Mouse (Mus musculus) mouse embryonic stem cell (cell line): ENCODE measurements around the gene Slc6a5.

ENCODE experiments used
- in situ Hi-C, 2 experiments: fragments of 300-500 bp; cut with MboI; formaldehyde crosslinking; loops; 1 replicate in 1 of 2; 3 replicates in 1 of 2; pipeline ENCODE4 v1.14.3; 2019 to 2020; ENCODE audit warnings: low sequenced_read_pairs in 2 of 2, low pct_unique_long_range_greater_than_20kb in 1 of 2, mixed read lengths in 1 of 2; ENCODE audit not compliant: unreplicated experiment in 1 of 2

Gene Slc6a5

DNA sequence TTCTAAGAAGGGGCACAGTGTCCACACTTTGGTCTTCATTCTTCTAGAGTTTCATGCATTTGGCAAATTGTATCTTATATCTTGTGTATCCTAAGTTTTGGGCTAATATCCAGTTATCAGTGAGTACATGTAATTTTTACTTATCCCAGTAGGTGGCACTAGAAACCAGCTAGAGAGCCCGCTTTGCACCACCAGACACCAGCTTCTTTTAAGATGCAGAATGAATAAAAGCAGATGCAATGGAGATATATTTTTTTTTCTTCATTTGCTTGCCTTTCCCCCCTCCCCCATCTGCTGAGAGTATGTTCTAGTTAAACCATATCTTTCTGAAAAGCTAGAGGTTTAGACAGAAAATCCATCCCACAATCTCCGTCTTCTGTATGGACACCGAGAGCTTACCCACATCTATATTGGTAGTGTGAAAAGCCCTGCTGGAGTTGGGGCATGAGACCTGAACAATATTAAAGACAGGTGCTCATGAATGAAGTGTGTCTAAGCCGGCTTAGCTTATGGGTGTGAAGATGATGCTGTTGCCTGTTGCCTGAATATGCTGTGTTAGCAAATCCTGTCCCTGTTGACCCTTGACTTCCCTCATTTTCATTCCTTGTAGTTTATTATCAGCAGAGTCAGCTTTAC lies 43.7 kb downstream of the Slc6a5 start:
- in situ Hi-C loops = loop anchor here in 1 of 2 experiments (25.0 kb wide), 1 partner anchor 534 kb away; no protein-coding TSS in a partner anchor

- in situ Hi-C loops = loop anchor here in 1 of 2 experiments (25.0 kb wide), 1 partner anchor 532 kb away; no protein-coding TSS in a partner anchor
Measured at GRCm38 (mm10) chr7:49954834-49955233, 44.9 kb downstream of the Slc6a5 start.

- in situ Hi-C loops = loop anchor here in 1 of 2 experiments (25.0 kb wide), 1 partner anchor 530 kb away; no protein-coding TSS in a partner anchor
Measured at GRCm38 (mm10) chr7:49957142-49957541, 47.2 kb downstream of the Slc6a5 start.

DNA sequence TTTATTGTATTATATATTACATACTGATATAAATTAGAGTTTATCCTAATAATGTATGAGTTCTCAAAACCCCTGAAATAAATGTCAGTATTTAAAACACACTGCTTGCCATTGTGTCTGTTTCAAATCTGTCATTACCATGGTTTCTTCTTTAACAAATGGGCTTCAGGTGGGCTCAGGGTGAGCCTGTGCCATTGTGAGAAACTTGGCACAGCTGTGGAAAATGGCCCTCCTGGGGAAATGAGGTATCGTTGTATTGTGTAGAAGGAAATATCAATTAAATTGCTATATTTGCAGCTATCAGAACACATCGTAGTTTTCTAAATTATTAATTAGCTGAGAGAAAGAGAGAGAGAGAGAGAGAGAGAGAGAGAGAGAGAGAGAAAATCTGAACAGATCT lies 53.8 kb downstream of the Slc6a5 start:
- in situ Hi-C loops = loop anchor here in 1 of 2 experiments (25.0 kb wide), 1 partner anchor 524 kb away; no protein-coding TSS in a partner anchor

- in situ Hi-C loops = loop anchor here in 1 of 2 experiments (25.0 kb wide), 1 partner anchor 518 kb away; no protein-coding TSS in a partner anchor
Measured at GRCm38 (mm10) chr7:49969516-49969915, 59.6 kb downstream of the Slc6a5 start.

- in situ Hi-C loops = loop anchor here (10.0 to 25.0 kb wide), 2 partner anchors 60 to 512 kb away; partner anchors contain the start of gene Slc6a5 (in 1 of the 2)
Measured at GRCm38 (mm10) chr7:49974841-49975440, 65.0 kb downstream of the Slc6a5 start, which contains the start of gene Nell1. TSS of gene Nell1 (plus strand) at chr7:49974864.

- in situ Hi-C loops = loop anchor here in 1 of 2 experiments (10.0 kb wide), 1 partner anchor 61 kb away; the partner anchor contains the start of gene Slc6a5
Measured at GRCm38 (mm10) chr7:49975441-49976121, 65.6 kb downstream of the Slc6a5 start.

DNA sequence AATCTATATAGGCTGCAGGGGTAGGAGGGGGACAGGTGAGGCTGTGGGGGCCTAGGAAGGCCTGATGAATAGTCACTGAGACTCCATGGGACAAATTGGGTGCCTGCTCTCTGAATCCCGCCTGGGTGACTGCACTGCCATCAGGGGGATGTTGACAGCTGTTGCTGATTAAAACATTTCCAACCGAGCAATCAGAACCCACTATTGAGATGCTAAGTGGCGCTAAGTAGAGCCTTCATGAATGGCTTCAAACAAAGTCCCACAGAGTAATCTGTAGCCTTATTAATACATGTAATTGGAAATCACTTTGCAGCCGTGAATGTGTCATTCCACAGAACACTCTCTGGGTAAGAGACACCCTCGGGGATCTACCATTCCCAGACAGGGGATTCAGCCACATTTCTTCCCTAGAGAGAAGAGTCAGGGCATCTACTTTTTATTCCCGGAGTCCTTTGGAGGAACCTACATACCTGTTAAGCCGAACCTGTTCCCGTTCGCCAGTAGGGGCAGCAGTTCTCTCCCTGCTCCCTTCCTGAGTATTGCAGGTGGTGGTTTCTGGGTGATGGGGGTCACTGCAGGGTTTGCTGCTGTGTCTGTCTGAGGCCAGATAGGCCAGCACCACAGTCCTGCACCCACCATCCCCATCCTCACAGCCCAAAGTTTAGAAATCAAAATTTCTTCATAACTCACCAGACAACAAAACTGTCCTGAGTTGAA lies 71.7 kb downstream of the Slc6a5 start:
- in situ Hi-C loops = no loop called here

DNA sequence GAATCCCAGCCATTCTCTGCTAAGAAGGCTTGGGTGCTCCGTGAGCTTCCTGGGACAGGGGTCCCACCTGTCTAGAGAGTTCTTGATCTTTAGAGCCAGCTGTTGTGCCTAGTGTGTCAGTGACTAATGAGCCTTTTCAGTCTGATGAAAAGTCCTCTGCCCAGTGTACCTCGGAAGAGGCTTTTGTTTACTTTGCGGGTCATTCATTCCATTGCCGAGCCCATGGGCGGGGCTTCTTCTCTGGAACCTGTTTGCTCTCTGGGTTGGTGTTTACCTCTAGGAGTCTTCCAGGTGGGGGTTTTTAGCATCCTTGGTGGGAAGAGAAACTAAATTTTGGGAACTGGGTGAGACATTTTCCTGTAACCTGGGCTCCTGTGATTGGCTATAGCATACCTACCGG lies 74.8 kb downstream of the Slc6a5 start:
- in situ Hi-C loops = no loop called here

DNA sequence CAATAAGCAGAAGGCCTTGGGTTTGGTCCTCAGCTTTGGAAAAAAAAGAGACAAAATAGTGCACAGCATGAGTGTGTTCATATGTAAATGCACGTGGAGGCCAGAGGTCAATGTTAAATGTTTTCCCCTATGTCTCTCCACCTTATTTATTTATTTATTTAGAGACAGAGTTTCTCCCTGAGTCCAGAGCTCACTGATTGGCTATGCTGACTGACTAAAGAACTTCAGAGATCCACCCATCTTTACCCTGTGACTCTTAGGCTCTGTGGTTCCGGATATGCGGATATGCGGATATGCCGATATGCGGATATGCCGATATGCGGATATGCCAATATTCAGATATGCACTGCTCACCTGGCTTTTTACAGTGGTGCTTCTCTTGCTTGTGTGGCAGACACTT lies 76.0 kb downstream of the Slc6a5 start:
- in situ Hi-C loops = no loop called here

DNA sequence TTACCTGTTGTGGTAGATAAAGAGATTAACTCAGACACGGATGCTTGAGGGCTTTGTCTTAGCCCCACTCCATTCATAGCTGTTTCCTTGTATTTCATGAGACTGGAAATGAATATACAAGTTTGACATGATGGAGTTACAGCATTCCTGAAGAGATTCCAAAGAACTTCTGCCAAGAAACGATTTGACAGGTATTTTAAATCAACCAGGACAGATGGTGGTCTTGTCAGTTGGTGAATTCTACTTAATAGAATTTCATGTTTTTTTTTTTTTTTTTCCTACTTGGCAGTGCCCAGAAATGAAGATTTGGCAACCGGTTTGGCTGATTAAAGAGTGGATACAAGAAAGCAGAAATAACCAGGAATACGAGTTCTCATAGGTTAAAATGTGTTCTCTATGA lies 89.4 kb downstream of the Slc6a5 start:
- in situ Hi-C loops = no loop called here

DNA sequence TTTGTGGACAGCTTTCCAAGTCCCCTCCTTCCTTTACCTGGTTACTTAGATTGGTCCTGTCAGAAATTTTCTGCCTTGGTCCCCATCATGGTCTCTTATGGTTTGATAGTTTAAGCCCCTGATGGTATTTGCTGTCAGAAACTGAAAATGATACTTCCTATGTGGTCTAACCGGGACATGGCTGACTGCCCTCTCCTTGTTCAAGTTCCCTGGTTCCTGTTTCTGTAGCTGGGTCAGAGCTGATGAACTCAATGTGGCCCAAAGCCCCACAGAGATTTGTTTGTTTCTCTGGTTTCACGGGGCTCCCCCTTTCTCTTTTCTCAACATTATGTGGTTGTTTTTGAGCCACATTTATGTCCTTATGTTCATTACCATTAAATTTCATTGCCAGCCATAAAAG lies 95.3 kb downstream of the Slc6a5 start:
- in situ Hi-C loops = no loop called here
